Mouse (Mus musculus) mouse trophoblast stem cell (cell line): Measurements from ENCODE around the gene Sorl1.

Source experiments
- in situ Hi-C, 2 experiments: fragments of 300-500 bp; cut with MseI, MboI; formaldehyde crosslinking; loops; 2 replicates in 1 of 2; 3 replicates in 1 of 2; pipeline ENCODE4 v1.15.1; 2025

Gene Sorl1

GRCm38 (mm10) chr9:41924140-41924539, 200.0 kb downstream of the Sorl1 start:
- in situ Hi-C loops: no loop called here

GRCm38 (mm10) chr9:41922416-41922815, 201.7 kb downstream of the Sorl1 start:
- in situ Hi-C loops: no loop called here

- in situ Hi-C loops: no loop called here
Observed at GRCm38 (mm10) chr9:41918657-41919380, 205.3 kb downstream of the Sorl1 start.

GRCm38 (mm10) chr9:41918155-41918554, 205.9 kb downstream of the Sorl1 start:
- in situ Hi-C loops: no loop called here

GRCm38 (mm10) chr9:41915571-41915970, 208.5 kb downstream of the Sorl1 start:
- in situ Hi-C loops: no loop called here
